Mouse (Mus musculus) thymus, adult 2 months (tissue): ENCODE results near the gene Usp16.
"Not testable (repeated sequence)": the region's sequence is repeated elsewhere in the genome, so short reads cannot be mapped to it uniquely, and the experiment has no call there.

Experiments
- CTCF ChIP-seq: fragments of 200-500 bp; IDR thresholded peaks from 2 replicates; pipeline ENCODE4 v1.5.1; 2012; ENCODE audit warnings: mild to moderate bottlenecking, control low read depth, low read length, moderate library complexity, borderline replicate concordance; ENCODE audit not compliant: control insufficient read depth, poor library complexity, insufficient read depth; ENCODE audit errors: extremely low read depth
- POLR2A ChIP-seq: fragments of 200-500 bp; IDR thresholded peaks from 2 replicates; pipeline ENCODE4 v1.6.1; 2012; ENCODE audit warnings: mild to moderate bottlenecking, low read length, control low read depth, moderate library complexity; ENCODE audit not compliant: control insufficient read depth, poor library complexity, insufficient read depth; ENCODE audit errors: extremely low read depth

DNA sequence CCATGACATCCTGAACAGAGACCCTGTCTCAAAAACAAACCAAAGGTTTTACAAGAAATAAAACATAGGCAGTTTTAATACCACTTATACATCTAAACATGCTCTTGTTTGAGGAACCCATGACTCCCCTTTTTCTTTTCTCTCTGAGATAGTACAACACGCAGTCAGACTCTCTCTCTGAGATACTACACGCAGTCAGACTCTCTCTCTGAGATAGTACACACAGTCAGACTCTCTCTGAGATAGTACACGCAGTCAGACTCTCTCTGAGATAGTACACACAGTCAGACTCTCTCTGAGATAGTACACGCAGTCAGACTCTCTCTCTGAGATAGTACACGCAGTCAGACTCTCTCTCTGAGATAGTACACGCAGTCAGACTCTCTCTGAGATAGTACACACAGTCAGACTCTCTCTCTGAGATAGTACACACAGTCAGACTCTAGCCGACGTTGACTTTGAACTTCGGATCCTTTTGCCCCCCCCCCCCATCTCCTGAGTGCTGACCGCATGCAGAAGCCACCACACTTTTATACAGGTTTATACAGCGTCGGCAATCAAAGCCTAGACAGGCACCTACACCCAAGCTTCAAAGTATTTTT lies 37.8 kb downstream of the Usp16 start:
- TF ChIP-seq CTCF, POLR2A: not testable (repeated sequence)
